Mouse (Mus musculus): ENCODE measurements around the gene Olfr814. TPM values are rescaled to one million over a fixed set of nuclear protein-coding genes. Genes with fewer than 3 reads are reported as not detected.
"Not testable (repeated sequence)": the region's sequence is repeated elsewhere in the genome, so short reads cannot be mapped to it uniquely, and the experiment has no call there.

The Olfr814 gene
- not detected in 2 replicates for total RNA-seq (2012; rRNA removed)
- total RNA-seq (2014; rRNA removed), result not detected in 2 replicates
- polyA plus RNA-seq (2012; ENCODE audit: insufficient read length, low read depth), result not detected in 2 replicates

GRCm38 (mm10) chr10:129879751-129880150 is at the start of gene Olfr814:
Gene Olfr814, minus strand, starts transcription at chr10:129879851.
- H3K4me3 ChIP-seq (replicated peaks in 1 of 3; ENCODE audit: low read depth in 2 of 3, low read length in 2 of 3, poor library complexity in 1 of 3); H3K4me1 ChIP-seq (ENCODE audit: control insufficient read depth in 1 of 2, insufficient read depth in 2 of 2); H3K27ac ChIP-seq (ENCODE audit: insufficient read depth, low read depth); H3K36me3 ChIP-seq (replicated peaks in 1 of 2; ENCODE audit: control insufficient read depth in 1 of 2, insufficient read depth in 1 of 2, low read length in 1 of 2); H3K9ac ChIP-seq (ENCODE audit: insufficient read depth, low read depth); DNase-seq (ENCODE audit: extremely low read depth); H3K79me2 ChIP-seq (replicated peaks; ENCODE audit: control insufficient read depth, extremely low read depth, insufficient read depth, poor library complexity, severe bottlenecking); H3K4me2 ChIP-seq (ENCODE audit: insufficient read depth, low read depth, poor library complexity, severe bottlenecking); H3K27me3 ChIP-seq (replicated peaks); H3K9me3 ChIP-seq (replicated peaks; ENCODE audit: low read length); in situ Hi-C loops (cut with MboI; ENCODE audit: low pct_ligation_motif_present, low pct_unique_long_range_greater_than_20kb, low sequenced_read_pairs); dilution Hi-C loops (cut with MboI; ENCODE audit: extremely low pct_ligation_motif_present, extremely low pct_unique_long_range_greater_than_20kb, low sequenced_read_pairs): not testable (repeated sequence)

DNA sequence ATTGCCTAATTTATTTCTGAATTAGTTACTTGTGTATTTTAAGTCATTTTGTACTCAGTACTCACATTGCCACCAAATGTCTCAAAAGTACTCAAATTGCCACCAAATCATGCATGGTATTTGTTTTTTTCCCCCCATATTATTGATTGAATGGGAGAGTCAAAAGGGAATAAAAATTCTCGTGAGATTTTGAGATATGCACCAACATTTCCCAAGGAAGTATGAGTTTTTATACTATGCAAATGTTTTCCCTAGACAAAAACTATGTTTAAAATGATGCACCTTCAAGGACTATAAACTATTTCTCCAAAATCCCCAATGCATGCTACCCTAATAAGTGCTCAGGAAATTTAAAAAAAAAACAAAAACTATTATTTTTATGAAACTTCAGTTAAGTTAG is 35.8 kb upstream of the Olfr814 start, which contains the start of gene Olfr816:
Gene Olfr816 (minus strand): TSS at position 101 of the 400 bp plus-strand sequence.
- no peak for DNase-seq (ENCODE audit: extremely low read depth)
- in situ Hi-C loops (cut with MboI; ENCODE audit: low pct_ligation_motif_present, low pct_unique_long_range_greater_than_20kb, low sequenced_read_pairs) (no loop called here), dilution Hi-C loops (cut with MboI; ENCODE audit: extremely low pct_ligation_motif_present, extremely low pct_unique_long_range_greater_than_20kb, low sequenced_read_pairs) (no loop called here)

DNA sequence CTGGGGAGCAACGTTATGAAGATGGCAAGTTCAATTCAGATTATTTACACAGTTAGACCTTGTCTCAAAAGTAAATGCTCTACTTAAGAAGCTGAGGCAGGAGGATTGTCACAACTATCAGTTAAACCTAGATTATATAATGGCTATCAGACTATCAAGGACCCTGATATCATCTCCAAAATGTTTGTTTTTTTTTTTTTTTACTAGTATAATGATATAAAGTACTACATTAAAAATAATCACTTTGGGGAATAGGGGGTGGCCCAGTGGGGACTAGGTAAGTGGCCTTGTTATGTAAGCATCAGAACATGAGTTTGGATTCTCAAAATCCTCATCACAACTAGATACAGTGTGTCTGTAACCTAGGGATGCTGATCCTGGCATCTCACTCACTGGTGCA is 26.1 kb upstream of the Olfr814 start, which contains the start of gene Olfr815:
Gene Olfr815 (minus strand): TSS at position 101 of the 400 bp plus-strand sequence.
- dilution Hi-C loops (cut with MboI; ENCODE audit: extremely low pct_ligation_motif_present, extremely low pct_unique_long_range_greater_than_20kb, low sequenced_read_pairs); H3K79me2 ChIP-seq (replicated peaks; ENCODE audit: control insufficient read depth, extremely low read depth, insufficient read depth, poor library complexity, severe bottlenecking); H3K4me3 ChIP-seq (replicated peaks in 1 of 3; ENCODE audit: low read depth in 2 of 3, low read length in 2 of 3, poor library complexity in 1 of 3); H3K27me3 ChIP-seq (replicated peaks); in situ Hi-C loops (cut with MboI; ENCODE audit: low pct_ligation_motif_present, low pct_unique_long_range_greater_than_20kb, low sequenced_read_pairs); H3K4me1 ChIP-seq (ENCODE audit: control insufficient read depth in 1 of 2, insufficient read depth in 2 of 2); H3K36me3 ChIP-seq (replicated peaks in 1 of 2; ENCODE audit: control insufficient read depth in 1 of 2, insufficient read depth in 1 of 2, low read length in 1 of 2); H3K4me2 ChIP-seq (ENCODE audit: insufficient read depth, low read depth, poor library complexity, severe bottlenecking); H3K9ac ChIP-seq (ENCODE audit: insufficient read depth, low read depth); H3K9me3 ChIP-seq (replicated peaks; ENCODE audit: low read length); DNase-seq (ENCODE audit: extremely low read depth); H3K27ac ChIP-seq (ENCODE audit: insufficient read depth, low read depth): not testable (repeated sequence)

More for the DNA sequence above, 35.8 kb upstream of the Olfr814 start, which contains the start of gene Olfr816:
- Histone ChIP-seq H3K9ac (ENCODE audit: insufficient read depth, low read depth) (no peak within 1 kb of the TSS), H3K4me2 (ENCODE audit: insufficient read depth, low read depth, poor library complexity, severe bottlenecking) (no peak within 1 kb of the TSS), H3K4me3 (replicated peaks in 1 of 3; ENCODE audit: low read depth in 2 of 3, low read length in 2 of 3, poor library complexity in 1 of 3) (no peak within 1 kb of the TSS), H3K36me3 (replicated peaks in 1 of 2; ENCODE audit: control insufficient read depth in 1 of 2, insufficient read depth in 1 of 2, low read length in 1 of 2) (no peaks in the 10 kb centered on the region), H3K4me1 (ENCODE audit: control insufficient read depth in 1 of 2, insufficient read depth in 2 of 2) (no peaks in the 10 kb centered on the region), H3K27me3 (replicated peaks) (no peaks in the 10 kb centered on the region), H3K79me2 (replicated peaks; ENCODE audit: control insufficient read depth, extremely low read depth, insufficient read depth, poor library complexity, severe bottlenecking) (no peaks in the 10 kb centered on the region), H3K9me3 (replicated peaks; ENCODE audit: low read length) (no peaks in the 10 kb centered on the region), H3K27ac (ENCODE audit: insufficient read depth, low read depth) (no peak within 1 kb of the TSS)
- TF ChIP-seq RAD21 (IDR thresholded peaks at IDR 0.05; ENCODE audit: low read depth, low read length), result no peak
- no peak for TF ChIP-seq E2F4 (IDR thresholded peaks at IDR 0.05; ENCODE audit: insufficient replicate concordance, low read depth, low read length)
- no peak for TF ChIP-seq SIN3A (IDR thresholded peaks at IDR 0.05; ENCODE audit: low read length)
- no peak for TF ChIP-seq JUND (conservative IDR thresholded peaks at IDR 0.05; ENCODE audit: low read depth, low read length)
- no peak for TF ChIP-seq POLR2A (IDR thresholded peaks at IDR 0.05; ENCODE audit: low read depth, low read length)
- no peak for TF ChIP-seq ZNF384 (IDR thresholded peaks at IDR 0.05; ENCODE audit: low read depth, low read length)
- no peak for TF ChIP-seq ETS1 (conservative IDR thresholded peaks at IDR 0.05; ENCODE audit: low read depth, low read length)
- no peak for TF ChIP-seq KAT2A (IDR thresholded peaks at IDR 0.05; ENCODE audit: insufficient replicate concordance, low read length)

Data from CH12.LX (cell line).